Mouse (Mus musculus) cerebellum, adult 2 months (tissue): ENCODE measurements at regions not wholly inside any gene's neighbourhood (a gene's known extent, or its start where the extent isn't known, plus 50 kb on each side); places are given as distances from the start of the nearest gene placed in this dataset.

Experiments used
- CTCF ChIP-seq: fragments of 200-500 bp; IDR thresholded peaks from 2 replicates; pipeline ENCODE4 v1.5.1; 2011; ENCODE audit warnings: low read depth, mild to moderate bottlenecking, control low read depth, low read length, moderate library complexity, borderline replicate concordance; ENCODE audit not compliant: insufficient read depth
- POLR2A ChIP-seq: fragments of 200-500 bp; IDR thresholded peaks from 2 replicates; pipeline ENCODE4 v1.6.1; 2011; ENCODE audit warnings: low read length, control low read depth, borderline replicate concordance; ENCODE audit not compliant: insufficient read depth

GRCm38 (mm10) chr4:9094076-9094475 is 855.2 kb upstream of the Car8 start:
- TF ChIP-seq CTCF, result no peak
- TF ChIP-seq POLR2A, result no peak
